Mouse (Mus musculus): ENCODE measurements around the gene Ikzf5.

Gene Ikzf5

DNA sequence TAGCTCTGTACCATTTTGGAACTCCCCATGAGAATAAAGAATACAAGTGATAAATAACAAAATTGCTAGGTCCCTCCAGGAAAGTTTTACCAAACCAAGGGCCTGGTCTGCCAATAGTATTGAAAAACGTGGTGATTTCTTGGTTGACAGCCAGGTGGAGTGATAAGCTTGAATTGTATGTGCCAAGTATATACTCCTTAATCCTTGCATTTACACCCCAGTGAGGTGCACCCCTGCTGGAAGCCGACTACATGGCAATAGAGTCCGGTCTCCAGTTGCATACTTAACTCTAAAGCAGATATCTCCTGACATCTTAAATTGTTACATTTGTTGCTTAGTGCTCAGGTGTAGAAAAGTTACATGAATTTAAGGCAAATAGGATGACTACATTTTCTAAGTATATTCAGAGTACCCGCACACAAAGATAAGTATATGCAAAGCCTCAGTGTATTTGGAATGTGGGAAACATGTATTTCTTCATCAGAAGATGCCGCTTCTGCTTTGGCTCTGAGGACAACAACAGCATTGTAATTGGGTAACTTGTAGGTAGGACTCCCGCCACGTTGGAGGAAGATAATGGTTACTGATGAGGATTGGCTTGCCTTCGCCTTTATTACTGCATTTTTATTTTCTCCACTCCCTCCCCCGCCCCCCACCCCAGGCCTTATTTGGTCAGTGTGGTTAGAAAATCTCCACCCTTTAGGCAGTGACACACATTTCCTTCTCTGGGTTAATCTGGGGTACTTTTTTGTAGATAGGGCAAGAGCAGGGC lies 38.3 kb downstream of the Ikzf5 start:
- no peaks in the 10 kb centered on the region for H3K36me3 ChIP-seq (ENCODE audit: control insufficient read depth, insufficient read depth, low read length, poor library complexity, severe bottlenecking)
- peak; percentile 25 for DNase-seq (ENCODE audit: low read depth, low spot score)
- no peaks in the 10 kb centered on the region for H3K27me3 ChIP-seq (ENCODE audit: control insufficient read depth, insufficient read depth, low read length, poor library complexity, severe bottlenecking)

DNA sequence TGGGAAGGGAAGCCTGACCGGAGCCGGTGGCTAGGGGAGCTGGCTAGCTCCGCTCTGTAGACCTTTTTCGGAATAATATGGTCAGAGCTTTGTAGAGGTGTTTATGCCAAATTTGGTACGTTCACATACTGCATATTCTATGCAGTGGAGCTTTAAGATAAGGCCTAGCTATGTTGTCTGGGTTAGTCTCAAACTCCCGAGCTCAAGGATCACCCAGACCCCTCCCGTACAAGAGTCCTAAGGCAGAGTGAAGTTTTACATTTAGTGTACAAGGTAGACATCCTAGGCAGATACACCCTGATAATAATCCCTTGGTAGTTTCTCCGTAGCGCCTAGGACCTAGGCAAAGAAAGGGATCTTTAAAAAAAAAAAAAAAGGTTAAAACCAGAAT lies 38.9 kb downstream of the Ikzf5 start:
- DNase-seq (ENCODE audit: low read depth, low spot score), result no peak
- Histone ChIP-seq H3K27me3 (ENCODE audit: control insufficient read depth, insufficient read depth, low read length, poor library complexity, severe bottlenecking) (no peaks in the 10 kb centered on the region), H3K36me3 (ENCODE audit: control insufficient read depth, insufficient read depth, low read length, poor library complexity, severe bottlenecking) (no peaks in the 10 kb centered on the region)

DNA sequence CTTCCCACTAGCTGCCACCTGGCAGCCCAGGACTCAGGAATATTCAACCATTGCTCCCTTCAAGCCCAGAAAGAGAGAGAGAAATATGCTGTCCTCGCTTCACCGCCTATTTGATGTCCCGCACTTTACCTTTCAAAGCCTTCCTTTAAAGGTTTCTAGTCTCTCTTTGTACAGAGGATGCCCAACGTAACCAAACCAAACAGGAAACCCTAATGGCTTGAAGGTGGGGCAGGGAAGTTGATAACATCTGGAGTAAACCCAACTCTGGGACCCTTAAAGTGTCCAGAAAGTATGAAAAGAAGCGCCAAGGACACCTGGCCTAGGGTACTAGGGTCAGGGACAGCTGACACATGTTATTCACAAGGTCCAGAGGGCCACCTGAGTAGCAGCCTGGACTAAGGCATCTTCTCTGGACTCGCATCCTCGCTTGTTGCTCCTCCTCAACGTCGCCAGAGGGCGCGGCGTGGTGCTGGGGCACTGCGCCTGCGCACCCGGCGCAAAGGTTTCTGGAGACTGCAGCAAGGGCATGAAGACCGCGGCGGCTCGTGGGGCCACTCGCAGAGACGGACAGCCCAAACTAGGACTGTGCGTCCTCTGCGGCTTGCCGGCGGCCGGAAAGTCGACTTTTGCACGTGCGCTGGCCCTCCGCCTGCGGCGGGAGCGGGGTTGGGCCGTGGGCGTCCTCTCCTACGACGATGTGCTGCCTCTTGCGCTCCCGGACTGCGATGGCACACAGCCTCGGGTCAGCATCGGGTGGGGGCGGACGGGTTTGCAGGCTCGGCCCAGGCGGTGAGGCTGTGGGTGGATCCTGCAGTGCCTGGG lies 39.5 kb downstream of the Ikzf5 start, which contains the start of gene Pstk:
TSS of gene Pstk (plus strand) at position 494 of the 822 bp plus-strand sequence.
- Histone ChIP-seq H3K27me3 (ENCODE audit: control insufficient read depth, insufficient read depth, low read length, poor library complexity, severe bottlenecking) (no peaks in the 10 kb centered on the region), H3K36me3 (ENCODE audit: control insufficient read depth, insufficient read depth, low read length, poor library complexity, severe bottlenecking) (no peaks in the 10 kb centered on the region)
- peak; percentile 93 for DNase-seq (ENCODE audit: low read depth, low spot score)

DNA sequence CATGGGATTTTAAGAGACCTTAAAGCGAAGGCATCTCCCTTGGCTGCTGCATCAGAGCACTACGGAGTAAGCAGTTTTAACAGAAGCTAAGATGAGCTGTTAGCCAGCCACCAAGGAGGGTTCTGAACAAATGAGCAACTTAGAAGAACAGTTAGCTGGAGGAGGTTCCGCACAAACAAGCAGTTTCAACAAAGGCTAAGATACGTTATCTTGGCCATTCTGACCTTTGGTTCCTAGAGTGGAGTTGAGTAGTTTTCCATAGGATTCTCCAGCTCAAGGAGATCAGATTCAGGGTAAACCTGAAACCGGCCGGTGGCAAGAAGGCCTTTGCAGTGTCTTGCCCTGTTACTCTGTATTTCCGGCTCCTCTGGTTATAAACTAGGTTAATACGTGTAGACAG lies 46.2 kb downstream of the Ikzf5 start:
- no peak for DNase-seq (ENCODE audit: low read depth, low spot score)
- H3K27me3 ChIP-seq (ENCODE audit: control insufficient read depth, insufficient read depth, low read length, poor library complexity, severe bottlenecking), result no peaks in the 10 kb centered on the region
- no peaks in the 10 kb centered on the region for H3K36me3 ChIP-seq (ENCODE audit: control insufficient read depth, insufficient read depth, low read length, poor library complexity, severe bottlenecking)

DNA sequence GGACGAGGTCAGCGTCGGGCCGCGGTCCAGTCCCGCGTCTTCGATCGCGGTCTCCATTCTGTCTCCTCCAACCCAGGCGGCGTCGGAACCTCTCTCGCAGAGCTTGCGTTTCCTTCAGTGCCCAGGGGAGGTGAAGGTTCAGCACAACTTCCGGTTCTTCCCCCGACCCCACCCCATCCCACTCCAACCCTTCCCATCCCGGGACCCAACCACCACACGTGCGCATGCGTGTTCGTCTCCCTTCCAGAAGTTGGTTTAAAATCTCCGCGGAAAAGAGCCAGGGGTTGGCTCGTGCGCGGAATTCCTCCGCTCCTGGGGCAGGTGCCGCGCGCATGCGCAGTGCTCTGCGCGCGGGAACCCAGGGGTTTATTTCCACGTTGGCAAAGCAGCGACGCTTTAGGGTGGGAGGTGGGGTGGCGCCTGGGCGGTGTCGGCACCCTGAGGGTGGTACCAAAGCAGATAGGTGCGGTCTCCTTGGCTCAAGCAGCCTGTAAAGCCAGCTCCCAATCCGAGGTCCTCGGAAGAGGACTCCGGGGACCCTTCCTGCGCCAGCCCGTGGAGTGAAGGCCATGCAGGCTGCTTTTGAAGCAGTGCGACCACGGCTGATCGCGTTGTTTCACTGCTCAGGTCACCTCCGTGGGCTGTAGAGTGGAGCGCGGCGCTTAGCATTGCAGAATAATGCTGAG lies 47.6 kb downstream of the Ikzf5 start, which contains the start of gene 2310057M21Rik:
TSS of gene 2310057M21Rik (minus strand) at position 145 of the 686 bp plus-strand sequence.
- peak; percentile 89 for DNase-seq (ENCODE audit: low read depth, low spot score)

DNA sequence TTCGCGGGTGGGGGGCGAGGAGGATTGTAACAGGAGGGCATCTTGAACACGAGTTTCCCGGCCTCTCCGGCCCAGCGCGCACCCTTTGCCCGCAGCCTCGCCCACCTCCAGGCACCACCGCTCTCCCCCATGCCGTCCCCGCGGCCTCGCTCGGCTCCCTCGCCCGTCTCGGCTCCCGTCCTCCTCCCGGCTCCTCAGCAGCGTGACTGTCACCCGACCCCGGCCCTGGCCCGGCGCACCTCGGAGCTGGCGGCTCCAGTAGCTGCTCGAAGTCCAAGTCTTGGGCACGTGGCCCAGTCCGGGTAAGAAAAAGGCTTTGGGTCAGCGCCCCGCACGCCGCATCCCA lies 48.1 kb downstream of the Ikzf5 start:
- H3K27me3 ChIP-seq (ENCODE audit: control insufficient read depth, insufficient read depth, low read length, poor library complexity, severe bottlenecking), result no peaks in the 10 kb centered on the region
- no peak for DNase-seq (ENCODE audit: low read depth, low spot score)
- H3K36me3 ChIP-seq (ENCODE audit: control insufficient read depth, insufficient read depth, low read length, poor library complexity, severe bottlenecking), result peaks cover 2% of the 10 kb centered on the region; the same call in 1 of the 2 replicates

More for the DNA sequence above, 47.6 kb downstream of the Ikzf5 start, which contains the start of gene 2310057M21Rik:
- H3K27me3 ChIP-seq (ENCODE audit: control insufficient read depth, insufficient read depth, low read length, poor library complexity, severe bottlenecking), result no peaks in the 10 kb centered on the region
- H3K36me3 ChIP-seq (ENCODE audit: control insufficient read depth, insufficient read depth, low read length, poor library complexity, severe bottlenecking), result no peaks in the 10 kb centered on the region

DNA sequence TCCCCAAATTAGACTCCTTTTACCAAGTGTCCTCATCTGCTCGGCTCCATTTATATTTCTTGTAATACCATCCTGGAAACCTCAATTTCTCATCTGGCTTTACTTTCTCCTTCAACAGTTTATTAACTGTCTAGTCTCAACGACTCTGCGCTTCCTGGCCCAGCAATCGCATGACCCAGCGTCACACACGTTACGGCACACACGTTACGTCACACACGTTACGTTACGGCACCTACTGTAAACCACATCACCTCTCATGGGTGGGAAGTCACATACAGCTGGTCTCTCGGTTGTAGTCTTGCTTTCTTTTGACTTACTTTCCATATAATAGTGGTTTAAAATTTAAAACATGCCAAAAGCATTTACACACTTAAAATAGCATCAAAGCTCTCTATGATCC lies 54.2 kb downstream of the Ikzf5 start:
- no peaks in the 10 kb centered on the region for H3K27me3 ChIP-seq (ENCODE audit: control insufficient read depth, insufficient read depth, low read length, poor library complexity, severe bottlenecking)
- DNase-seq (ENCODE audit: low read depth, low spot score), result no peak

DNA sequence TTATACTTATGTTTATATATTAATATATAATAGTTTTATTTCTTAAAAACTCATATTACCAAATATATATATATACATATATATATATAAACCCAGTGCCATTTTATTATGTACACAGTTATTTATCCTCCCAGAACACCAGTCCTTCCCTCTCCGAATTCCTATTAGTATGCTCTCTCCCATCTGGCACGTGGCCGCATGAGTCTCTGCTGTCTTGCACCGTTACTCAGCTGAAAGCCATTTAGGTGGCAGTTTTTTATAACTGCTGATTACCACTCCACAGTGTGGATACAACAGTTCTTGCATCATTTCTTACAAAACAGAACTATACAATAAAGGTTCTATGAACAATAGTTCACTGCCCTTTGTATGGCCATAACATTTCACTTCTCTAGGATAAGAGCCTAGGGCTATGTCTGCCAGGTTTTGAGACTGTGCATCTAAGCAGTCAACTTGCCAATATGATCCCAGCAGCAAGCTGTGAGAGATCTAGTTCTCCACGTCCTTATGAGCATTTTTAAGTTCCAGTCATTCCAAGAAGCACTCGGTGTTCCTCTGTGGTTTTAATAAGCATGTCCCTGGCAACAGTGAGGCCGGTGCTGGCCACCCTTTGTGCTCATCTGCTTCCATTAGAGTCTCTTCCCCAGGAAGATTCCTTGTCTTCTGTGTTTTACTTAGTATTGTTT lies 64.3 kb downstream of the Ikzf5 start:
- no peak for DNase-seq (ENCODE audit: low read depth, low spot score)
- no peaks in the 10 kb centered on the region for H3K27me3 ChIP-seq (ENCODE audit: control insufficient read depth, insufficient read depth, low read length, poor library complexity, severe bottlenecking)

More for the DNA sequence above, 54.2 kb downstream of the Ikzf5 start:
- peaks cover 6% of the 10 kb centered on the region; the same call in 1 of the 2 replicates for H3K36me3 ChIP-seq (ENCODE audit: control insufficient read depth, insufficient read depth, low read length, poor library complexity, severe bottlenecking)

More for the DNA sequence above, 64.3 kb downstream of the Ikzf5 start:
- peaks cover 11% of the 10 kb centered on the region for H3K36me3 ChIP-seq (ENCODE audit: control insufficient read depth, insufficient read depth, low read length, poor library complexity, severe bottlenecking)
